Mouse (Mus musculus): ENCODE data around the gene Alkbh5. TPM values are rescaled to one million over a fixed set of nuclear protein-coding genes. Genes with fewer than 3 reads are reported as not detected.
"Not testable (repeated sequence)": the region's sequence is repeated elsewhere in the genome, so short reads cannot be mapped to it uniquely, and the experiment has no call there.

Gene Alkbh5
- total RNA-seq, 2 experiments from 2014 or later = 28.1 to 33.5 TPM

DNA sequence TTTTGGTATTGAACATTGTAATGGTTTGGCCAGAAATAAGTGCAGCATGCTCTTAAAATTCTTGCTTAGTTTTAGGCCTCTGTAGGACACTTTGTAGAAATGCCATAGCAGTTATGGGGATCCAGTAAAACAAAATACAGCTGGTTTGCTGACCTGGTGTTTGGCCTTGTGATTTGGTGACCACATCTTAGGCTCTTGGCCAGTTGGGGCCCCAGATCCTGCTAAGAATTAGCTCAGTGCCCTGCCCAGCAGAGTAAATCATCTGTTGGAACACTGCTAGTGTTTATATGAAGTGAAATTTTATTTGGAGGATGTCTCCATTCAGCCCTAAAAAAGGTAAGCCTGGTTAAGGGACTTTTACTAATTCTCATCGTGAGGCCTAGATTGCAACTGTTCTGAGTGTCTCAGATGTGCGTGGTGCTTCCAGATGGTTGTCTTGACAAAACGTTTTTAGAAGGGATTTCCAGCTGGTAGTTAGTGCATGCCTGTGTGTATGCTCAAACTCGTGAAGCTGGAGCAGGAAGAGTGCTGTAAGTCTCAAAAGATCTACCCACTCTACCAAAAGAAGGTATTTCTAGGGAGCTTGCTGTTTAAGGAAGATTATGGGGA lies 3.9 kb downstream of the Alkbh5 start:
- no peak for ATAC-seq (replicated peaks; ENCODE audit: low FRiP score, low TSS enrichment, poor library complexity, severe bottlenecking)

DNA sequence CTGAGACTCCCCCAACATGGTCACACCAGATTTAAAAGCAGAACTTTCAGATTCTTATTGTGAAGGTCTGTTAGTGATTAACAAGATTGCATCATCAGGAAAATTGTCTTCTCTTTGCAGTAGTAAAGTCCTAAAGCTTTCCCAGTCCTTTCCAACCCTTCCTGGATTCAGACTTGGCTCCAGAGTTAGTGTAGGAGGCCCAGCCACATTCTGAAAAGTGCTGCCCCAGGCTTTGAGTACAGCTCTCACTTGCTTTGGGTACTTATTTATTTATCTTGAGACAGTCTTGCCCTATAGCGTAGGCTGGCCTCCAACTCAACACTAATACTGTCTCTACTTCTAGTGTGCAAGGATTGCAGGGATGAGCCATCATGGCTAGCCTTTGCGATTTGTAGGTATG lies 4.6 kb downstream of the Alkbh5 start:
- ATAC-seq (replicated peaks; ENCODE audit: low FRiP score, low TSS enrichment, poor library complexity, severe bottlenecking) = no peak

DNA sequence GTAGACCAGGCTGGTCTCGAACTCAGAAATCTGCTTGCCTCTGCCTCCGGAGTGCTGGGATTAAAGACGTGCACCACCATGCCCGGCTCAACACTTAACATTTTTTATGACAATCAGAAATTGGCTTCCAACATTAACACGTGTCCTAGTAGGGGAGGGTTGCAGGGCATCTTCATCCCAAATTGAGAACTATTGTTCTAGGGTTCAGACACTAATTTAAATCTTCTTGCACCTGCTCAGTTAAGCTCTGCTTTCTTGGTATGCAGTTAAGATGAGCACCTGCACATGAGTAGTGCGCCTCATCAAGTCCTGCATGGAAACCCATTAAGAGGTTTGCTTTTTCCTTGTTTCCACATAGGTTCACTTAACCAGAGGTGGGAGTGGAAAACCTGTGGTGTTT lies 5.7 kb downstream of the Alkbh5 start:
- ATAC-seq (replicated peaks; ENCODE audit: low FRiP score, low TSS enrichment, poor library complexity, severe bottlenecking) = no peak

DNA sequence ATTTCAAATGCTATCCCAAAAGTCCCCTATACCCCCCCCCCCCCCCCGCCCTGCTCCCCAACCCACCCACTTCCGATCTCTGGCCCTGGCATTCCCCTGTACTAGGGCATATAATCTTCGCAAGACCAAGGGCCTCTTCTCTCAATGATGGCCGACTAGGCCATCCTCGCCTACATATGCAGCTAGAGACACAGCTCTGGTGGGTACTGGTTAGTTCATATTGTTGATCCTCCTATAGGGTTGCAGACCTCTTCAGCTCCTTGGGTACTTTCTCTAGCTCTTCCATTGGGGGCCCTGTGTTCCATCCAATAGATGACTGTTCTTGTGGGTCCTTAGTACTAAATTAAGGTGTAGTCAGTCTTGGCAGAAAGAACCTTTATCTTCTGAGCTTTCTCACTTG lies 7.0 kb downstream of the Alkbh5 start:
- not testable (repeated sequence) for ATAC-seq (replicated peaks; ENCODE audit: low FRiP score, low TSS enrichment, poor library complexity, severe bottlenecking)

DNA sequence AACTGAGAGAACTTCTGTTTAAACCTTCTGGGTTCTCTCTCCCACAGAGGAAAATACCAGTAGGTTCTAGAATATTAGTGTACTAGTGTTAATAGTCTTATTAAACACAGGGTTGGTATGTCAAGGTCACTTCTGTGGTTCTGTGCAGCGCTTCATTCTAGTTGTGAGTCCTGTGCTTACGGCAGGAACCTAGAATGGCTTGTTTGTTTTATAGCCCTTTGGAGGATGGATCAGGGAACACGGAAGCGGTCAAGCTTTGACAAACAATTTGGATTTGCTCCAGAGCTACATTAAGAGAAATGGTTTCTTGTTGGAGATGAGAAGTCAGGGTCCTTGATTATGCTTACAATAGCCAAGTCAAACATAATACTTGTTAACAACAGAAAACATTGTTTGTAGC lies 9.3 kb downstream of the Alkbh5 start:
- ATAC-seq (replicated peaks; ENCODE audit: low FRiP score, low TSS enrichment, poor library complexity, severe bottlenecking) = no peak

DNA sequence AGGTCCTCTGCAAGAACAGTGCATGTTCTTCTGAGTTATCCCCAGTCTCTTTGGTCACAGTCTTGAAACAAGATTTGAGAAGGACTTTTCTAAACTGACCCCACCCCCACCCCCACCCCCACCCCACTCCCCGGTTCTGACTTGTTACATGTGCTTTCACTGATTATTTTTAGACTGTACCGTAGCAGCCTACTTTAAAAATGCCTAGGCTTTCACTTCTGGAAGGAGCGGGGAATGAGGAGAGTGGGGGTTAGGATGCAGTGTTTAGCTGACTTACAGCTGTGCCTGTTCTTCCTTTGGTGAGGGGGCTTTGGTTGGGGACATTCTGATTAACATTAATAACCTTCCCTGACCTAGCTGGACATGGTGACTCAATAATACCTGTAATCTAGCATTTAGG lies 11.9 kb downstream of the Alkbh5 start:
- no peak for ATAC-seq (replicated peaks; ENCODE audit: low FRiP score, low TSS enrichment, poor library complexity, severe bottlenecking)

DNA sequence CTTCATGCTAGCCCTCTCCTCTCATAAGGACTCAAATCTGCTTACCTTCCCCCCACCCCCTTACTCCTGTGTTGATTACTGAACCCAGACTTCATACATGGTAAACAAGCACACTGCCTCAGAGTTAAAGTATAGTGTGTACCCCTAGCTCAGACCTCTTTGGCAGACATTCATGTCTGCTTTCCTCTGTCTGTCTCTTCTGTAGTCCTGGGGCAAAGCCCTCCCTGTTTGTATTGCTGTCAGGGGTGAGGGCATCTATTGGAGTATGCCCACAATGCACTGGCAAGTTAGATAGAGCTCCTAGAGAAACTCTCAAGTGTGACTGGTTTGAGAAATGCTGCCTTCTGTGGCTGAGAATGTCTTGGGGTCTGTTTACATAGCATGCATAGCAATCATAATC lies 16.9 kb downstream of the Alkbh5 start:
- no peak for ATAC-seq (replicated peaks; ENCODE audit: low FRiP score, low TSS enrichment, poor library complexity, severe bottlenecking)

DNA sequence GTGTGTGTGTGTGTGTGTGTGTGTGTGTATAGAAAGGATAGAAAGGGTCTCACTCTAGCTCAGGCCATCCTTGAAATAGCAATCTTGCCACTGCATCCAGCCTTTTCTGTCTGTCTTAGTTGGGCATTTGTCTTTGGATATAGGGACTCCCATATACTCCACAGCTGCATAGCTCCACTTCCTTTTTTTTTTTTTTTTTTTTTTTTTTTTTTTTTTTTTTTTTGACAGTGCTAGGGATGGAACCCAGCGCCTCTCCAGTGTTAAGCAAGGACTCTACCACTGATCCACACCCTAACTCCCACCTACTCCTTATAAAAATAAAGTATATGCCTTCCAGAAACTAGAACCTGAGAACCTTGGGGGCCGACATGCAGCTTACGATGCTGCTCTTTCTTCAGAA lies 21.5 kb downstream of the Alkbh5 start:
- ATAC-seq (replicated peaks; ENCODE audit: low FRiP score, low TSS enrichment, poor library complexity, severe bottlenecking) = no peak

DNA sequence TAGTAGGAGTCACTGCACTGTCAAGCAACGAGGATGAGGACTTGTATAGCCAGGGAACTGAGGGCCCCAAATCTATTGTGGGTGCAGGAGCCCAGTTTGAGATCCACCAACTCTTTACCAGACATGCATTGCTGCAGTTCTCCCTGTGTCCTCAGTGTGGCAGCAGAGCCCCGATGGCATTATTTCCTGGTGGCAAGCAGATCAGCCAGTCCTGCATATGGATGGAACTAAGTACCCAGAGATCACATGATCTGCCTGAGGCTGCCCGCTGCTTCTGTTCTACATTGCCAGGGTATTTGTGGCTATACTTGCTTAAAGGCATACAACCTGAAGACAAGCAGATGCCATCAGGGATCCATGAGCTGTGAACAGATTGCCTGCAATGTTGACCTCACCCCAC lies 23.2 kb downstream of the Alkbh5 start:
- peak; percentile 89 for ATAC-seq (replicated peaks; ENCODE audit: low FRiP score, low TSS enrichment, poor library complexity, severe bottlenecking)

DNA sequence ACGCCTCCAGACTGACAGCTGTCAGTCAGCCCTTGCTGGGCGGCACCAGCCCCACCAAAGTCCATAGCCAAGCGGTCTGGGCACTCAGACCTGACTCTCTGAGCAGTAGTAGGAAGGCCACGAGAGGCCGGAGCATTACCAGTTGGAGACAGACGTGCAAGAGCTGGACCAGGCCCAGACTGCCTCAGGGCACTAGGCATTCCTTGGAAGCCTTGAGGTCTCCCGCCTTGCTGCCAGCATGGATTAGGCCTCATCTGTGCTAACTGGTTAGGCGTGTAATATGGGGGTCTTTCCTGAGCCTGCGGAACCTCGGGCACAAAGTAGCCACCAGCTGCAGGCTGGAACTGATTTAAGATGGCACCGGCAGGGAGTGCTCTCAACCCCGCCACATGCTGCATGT lies 37.8 kb downstream of the Alkbh5 start:
- ATAC-seq (replicated peaks; ENCODE audit: low FRiP score, low TSS enrichment, poor library complexity, severe bottlenecking) = not testable (repeated sequence)

Other genes starting within 250 kb of the Alkbh5 start
- 15.9 and 19.0 TPM in 2 replicates for gene Tom1l2, start 183.5 kb upstream of the Alkbh5 start, total RNA-seq (2014; fragmentation: Nextera tagmentation)
- 3.9 and 5.3 TPM in 2 replicates for gene Tom1l2, start 183.5 kb upstream of the Alkbh5 start, total RNA-seq (2017)
- gene Drc3, start 183.1 kb upstream of the Alkbh5 start, total RNA-seq (2014; fragmentation: Nextera tagmentation) = 0.68 TPM in 1 of 2 replicates, not detected in the other
- gene Drc3, start 183.1 kb upstream of the Alkbh5 start, total RNA-seq (2017) = 0.19 and 0.66 TPM in 2 replicates
- 27.4 and 33.5 TPM in 2 replicates for gene Gid4, start 119.2 kb upstream of the Alkbh5 start, total RNA-seq (2014; fragmentation: Nextera tagmentation)
- gene Gid4, start 119.2 kb upstream of the Alkbh5 start, total RNA-seq (2017) = 32.4 and 33.0 TPM in 2 replicates
- gene Atpaf2, start 117.9 kb upstream of the Alkbh5 start, total RNA-seq (2014; fragmentation: Nextera tagmentation) = 39.2 and 53.4 TPM in 2 replicates
- 64.5 and 114 TPM in 2 replicates for gene Atpaf2, start 117.9 kb upstream of the Alkbh5 start, total RNA-seq (2017)
- 50.2 and 65.2 TPM in 2 replicates for gene Drg2, start 81.8 kb upstream of the Alkbh5 start, total RNA-seq (2014; fragmentation: Nextera tagmentation)
- 91.0 and 109 TPM in 2 replicates for gene Drg2, start 81.8 kb upstream of the Alkbh5 start, total RNA-seq (2017)
- 0.17 TPM in 1 of 2 replicates, not detected in the other for gene Myo15, start 67.0 kb upstream of the Alkbh5 start, total RNA-seq (2014; fragmentation: Nextera tagmentation)
- gene Myo15, start 67.0 kb upstream of the Alkbh5 start, total RNA-seq (2017) = 0.19 TPM in 1 of 2 replicates, not detected in the other
- gene Llgl1, start 163.3 kb downstream of the Alkbh5 start, total RNA-seq (2014; fragmentation: Nextera tagmentation) = 20.1 and 21.7 TPM in 2 replicates
- 3.8 and 8.0 TPM in 2 replicates for gene Llgl1, start 163.3 kb downstream of the Alkbh5 start, total RNA-seq (2017)
- 61.3 and 78.4 TPM in 2 replicates for gene Flii, start 190.9 kb downstream of the Alkbh5 start, total RNA-seq (2014; fragmentation: Nextera tagmentation)
- gene Flii, start 190.9 kb downstream of the Alkbh5 start, total RNA-seq (2017) = 85.0 and 105 TPM in 2 replicates
- 3.8 and 4.4 TPM in 2 replicates for gene Mief2, start 192.0 kb downstream of the Alkbh5 start, total RNA-seq (2014; fragmentation: Nextera tagmentation)
- gene Mief2, start 192.0 kb downstream of the Alkbh5 start, total RNA-seq (2017) = 2.1 and 4.7 TPM in 2 replicates
- gene Top3a, start 241.0 kb downstream of the Alkbh5 start, total RNA-seq (2014; fragmentation: Nextera tagmentation) = 17.9 and 18.8 TPM in 2 replicates
- gene Top3a, start 241.0 kb downstream of the Alkbh5 start, total RNA-seq (2017) = 19.8 and 24.8 TPM in 2 replicates
- gene Smcr8, start 241.1 kb downstream of the Alkbh5 start, total RNA-seq (2014; fragmentation: Nextera tagmentation) = 18.5 and 21.5 TPM in 2 replicates
- gene Smcr8, start 241.1 kb downstream of the Alkbh5 start, total RNA-seq (2017) = 11.7 and 11.9 TPM in 2 replicates